Mouse (Mus musculus): Measurements from ENCODE around the gene Dbi. TPM values are rescaled to one million over a fixed set of nuclear protein-coding genes. Genes with fewer than 3 reads are reported as not detected.

The Dbi gene
- 698 TPM for polyA plus RNA-seq (2012; fragmentation: generic; extraction: Trizol)

GRCm38 (mm10) chr1:120120969-120121811 is at the start of gene Dbi, which contains the start of gene 3110009E18Rik:
TSS of gene Dbi (minus strand) at chr1:120121078.
TSS of gene 3110009E18Rik (plus strand) at chr1:120121187.
- Histone ChIP-seq H3K27me3 (ENCODE audit: control insufficient read depth, insufficient read depth, insufficient read length) (no peaks in the 10 kb centered on the region), H3ac (ENCODE audit: control insufficient read depth, insufficient read length) (peak within 1 kb of the TSS; percentile 18), H3K4me3 (peak within 1 kb of the TSS; percentile 94), H3K36me3 (ENCODE audit: control insufficient read depth, insufficient read depth) (peaks cover 2% of the 10 kb centered on the region), H3K79me2 (ENCODE audit: control insufficient read depth, insufficient read depth) (peaks cover 26% of the 10 kb centered on the region), H3K4me2 (ENCODE audit: low read depth) (peak within 1 kb of the TSS; percentile 87)
- TF ChIP-seq TCF12 (IDR thresholded peaks at IDR 0.05; ENCODE audit: insufficient read depth, poor library complexity, severe bottlenecking) (no peak), SRF (IDR thresholded peaks at IDR 0.05; ENCODE audit: control insufficient read depth, insufficient read length, low read depth) (peak; percentile 15), POLR2A (IDR thresholded peaks at IDR 0.05; ENCODE audit: insufficient read length, low read depth) (peak; percentile 88), TCF3 (IDR thresholded peaks at IDR 0.05; ENCODE audit: insufficient read length, low read depth) (no peak), MYOD1 (IDR thresholded peaks at IDR 0.05; ENCODE audit: control insufficient read depth in 1 of 3, insufficient read length in 2 of 3, low read depth in 2 of 3) (peak in 2 of 3 experiments; percentile 60 to 61), USF1 (IDR thresholded peaks at IDR 0.05; ENCODE audit: low read depth) (peak; percentile 62), MYOG (IDR thresholded peaks at IDR 0.05; ENCODE audit: control insufficient read depth in 1 of 3, insufficient read depth in 1 of 3, insufficient read length in 2 of 3, low read depth in 2 of 3) (peak in 1 of 3 experiments; percentile 53), E2F4 (IDR thresholded peaks at IDR 0.05; ENCODE audit: insufficient read depth) (no peak), POLR2AphosphoS2 (IDR thresholded peaks at IDR 0.05; ENCODE audit: insufficient read length, low read depth) (peak; percentile 68)

- Histone ChIP-seq H3K27me3 (ENCODE audit: control insufficient read depth, insufficient read depth, insufficient read length) (no peaks in the 10 kb centered on the region), H3K4me2 (ENCODE audit: low read depth) (no peak overlapping the region), H3K36me3 (ENCODE audit: control insufficient read depth, insufficient read depth) (no peaks in the 10 kb centered on the region), H3K79me2 (ENCODE audit: control insufficient read depth, insufficient read depth) (no peaks in the 10 kb centered on the region), H3ac (ENCODE audit: control insufficient read depth, insufficient read length) (no peak overlapping the region), H3K4me3 (no peak overlapping the region)
- TF ChIP-seq TCF12 (IDR thresholded peaks at IDR 0.05; ENCODE audit: insufficient read depth, poor library complexity, severe bottlenecking) (no peak), MAX (IDR thresholded peaks at IDR 0.05; ENCODE audit: low read depth) (no peak), MYOD1 (IDR thresholded peaks at IDR 0.05; ENCODE audit: control insufficient read depth in 1 of 3, insufficient read length in 2 of 3, low read depth in 2 of 3) (no peak), POLR2A (IDR thresholded peaks at IDR 0.05; ENCODE audit: insufficient read length, low read depth) (no peak), MYOG (IDR thresholded peaks at IDR 0.05; ENCODE audit: control insufficient read depth in 1 of 3, insufficient read depth in 1 of 3, insufficient read length in 2 of 3, low read depth in 2 of 3) (no peak), POLR2AphosphoS2 (IDR thresholded peaks at IDR 0.05; ENCODE audit: insufficient read length, low read depth) (no peak)
Measured at GRCm38 (mm10) chr1:120170307-120170706, 49.4 kb upstream of the Dbi start.

GRCm38 (mm10) chr1:120168674-120169073 is 47.8 kb upstream of the Dbi start:
- H3K4me3 ChIP-seq, result no peak overlapping the region
- no peak overlapping the region for H3ac ChIP-seq (ENCODE audit: control insufficient read depth, insufficient read length)
- no peaks in the 10 kb centered on the region for H3K27me3 ChIP-seq (ENCODE audit: control insufficient read depth, insufficient read depth, insufficient read length)
- TF ChIP-seq USF1 (IDR thresholded peaks at IDR 0.05; ENCODE audit: low read depth), result no peak
- TF ChIP-seq E2F4 (IDR thresholded peaks at IDR 0.05; ENCODE audit: insufficient read depth), result no peak
- no peak for TF ChIP-seq SRF (IDR thresholded peaks at IDR 0.05; ENCODE audit: control insufficient read depth, insufficient read length, low read depth)
- no peak for TF ChIP-seq POLR2A (IDR thresholded peaks at IDR 0.05; ENCODE audit: insufficient read length, low read depth)
- no peak for TF ChIP-seq MYOD1 (IDR thresholded peaks at IDR 0.05; ENCODE audit: control insufficient read depth in 1 of 3, insufficient read length in 2 of 3, low read depth in 2 of 3)
- TF ChIP-seq TCF12 (IDR thresholded peaks at IDR 0.05; ENCODE audit: insufficient read depth, poor library complexity, severe bottlenecking), result no peak
- no peak for TF ChIP-seq CEBPB (IDR thresholded peaks at IDR 0.05; ENCODE audit: insufficient read depth, poor library complexity, severe bottlenecking)
- no peak for TF ChIP-seq TCF3 (IDR thresholded peaks at IDR 0.05; ENCODE audit: insufficient read length, low read depth)
- TF ChIP-seq POLR2AphosphoS2 (IDR thresholded peaks at IDR 0.05; ENCODE audit: insufficient read length, low read depth), result no peak
- no peak for TF ChIP-seq REST (IDR thresholded peaks at IDR 0.05; ENCODE audit: insufficient read depth, insufficient read length)
- no peak for TF ChIP-seq MYOG (IDR thresholded peaks at IDR 0.05; ENCODE audit: control insufficient read depth in 1 of 3, insufficient read depth in 1 of 3, insufficient read length in 2 of 3, low read depth in 2 of 3)
- no peaks in the 10 kb centered on the region for H3K36me3 ChIP-seq (ENCODE audit: control insufficient read depth, insufficient read depth)
- H3K79me2 ChIP-seq (ENCODE audit: control insufficient read depth, insufficient read depth), result no peaks in the 10 kb centered on the region
- H3K4me2 ChIP-seq (ENCODE audit: low read depth), result no peak overlapping the region

- Histone ChIP-seq H3K4me2 (ENCODE audit: low read depth) (no peak overlapping the region), H3K27me3 (ENCODE audit: control insufficient read depth, insufficient read depth, insufficient read length) (no peaks in the 10 kb centered on the region), H3K36me3 (ENCODE audit: control insufficient read depth, insufficient read depth) (no peaks in the 10 kb centered on the region), H3ac (ENCODE audit: control insufficient read depth, insufficient read length) (no peak overlapping the region), H3K79me2 (ENCODE audit: control insufficient read depth, insufficient read depth) (no peaks in the 10 kb centered on the region), H3K4me3 (no peak overlapping the region)
- TF ChIP-seq MYOD1 (IDR thresholded peaks at IDR 0.05; ENCODE audit: control insufficient read depth in 1 of 3, insufficient read length in 2 of 3, low read depth in 2 of 3) (no peak), TCF12 (IDR thresholded peaks at IDR 0.05; ENCODE audit: insufficient read depth, poor library complexity, severe bottlenecking) (no peak), TCF3 (IDR thresholded peaks at IDR 0.05; ENCODE audit: insufficient read length, low read depth) (no peak), E2F4 (IDR thresholded peaks at IDR 0.05; ENCODE audit: insufficient read depth) (no peak), POLR2A (IDR thresholded peaks at IDR 0.05; ENCODE audit: insufficient read length, low read depth) (no peak), MAX (IDR thresholded peaks at IDR 0.05; ENCODE audit: low read depth) (no peak), SRF (IDR thresholded peaks at IDR 0.05; ENCODE audit: control insufficient read depth, insufficient read length, low read depth) (no peak), CEBPB (IDR thresholded peaks at IDR 0.05; ENCODE audit: insufficient read depth, poor library complexity, severe bottlenecking) (no peak), POLR2AphosphoS2 (IDR thresholded peaks at IDR 0.05; ENCODE audit: insufficient read length, low read depth) (no peak), MYOG (IDR thresholded peaks at IDR 0.05; ENCODE audit: control insufficient read depth in 1 of 3, insufficient read depth in 1 of 3, insufficient read length in 2 of 3, low read depth in 2 of 3) (no peak), REST (IDR thresholded peaks at IDR 0.05; ENCODE audit: insufficient read depth, insufficient read length) (no peak), USF1 (IDR thresholded peaks at IDR 0.05; ENCODE audit: low read depth) (no peak)
Measured at GRCm38 (mm10) chr1:120168016-120168415, 47.1 kb upstream of the Dbi start.

All from myocyte (in vitro differentiated cells).